Mouse (Mus musculus): ENCODE results near the gene Gm28048.

Gene Gm28048

GRCm38 (mm10) chr11:22858441-22859300 lies 123.2 kb downstream of the Gm28048 start:
- no peak for DNase-seq

GRCm38 (mm10) chr11:22857705-22858440 lies 124.0 kb downstream of the Gm28048 start:
- DNase-seq = no peak

GRCm38 (mm10) chr11:22857106-22857704 lies 124.7 kb downstream of the Gm28048 start:
- no peak for DNase-seq

- DNase-seq = no peak
Observed at GRCm38 (mm10) chr11:22856371-22856965, 125.4 kb downstream of the Gm28048 start.

- no peak for DNase-seq
Observed at GRCm38 (mm10) chr11:22854571-22854970, 127.3 kb downstream of the Gm28048 start.

- no peak for DNase-seq
Observed at GRCm38 (mm10) chr11:22853477-22854157, 128.3 kb downstream of the Gm28048 start.

GRCm38 (mm10) chr11:22852510-22852909 lies 129.4 kb downstream of the Gm28048 start:
- DNase-seq = no peak

GRCm38 (mm10) chr11:22851416-22851815 lies 130.5 kb downstream of the Gm28048 start:
- DNase-seq = no peak

- DNase-seq = no peak
Observed at GRCm38 (mm10) chr11:22850077-22850476, 131.8 kb downstream of the Gm28048 start.

GRCm38 (mm10) chr11:22848649-22849195 lies 133.2 kb downstream of the Gm28048 start:
- no peak for DNase-seq

- no peak for DNase-seq
Observed at GRCm38 (mm10) chr11:22847732-22848648, 133.9 kb downstream of the Gm28048 start.

GRCm38 (mm10) chr11:22846960-22847731 lies 134.7 kb downstream of the Gm28048 start:
- no peak for DNase-seq

- peak in 1 of 2 experiments; percentile 61 for DNase-seq
Observed at GRCm38 (mm10) chr11:22846093-22846835, 135.6 kb downstream of the Gm28048 start.

- no peak for DNase-seq
Observed at GRCm38 (mm10) chr11:22844754-22845718, 136.9 kb downstream of the Gm28048 start.

- no peak for DNase-seq
Observed at GRCm38 (mm10) chr11:22839456-22839855, 142.4 kb downstream of the Gm28048 start.

GRCm38 (mm10) chr11:22838361-22838760 lies 143.5 kb downstream of the Gm28048 start:
- no peak for DNase-seq

GRCm38 (mm10) chr11:22836269-22836668 lies 145.6 kb downstream of the Gm28048 start:
- no peak for DNase-seq

GRCm38 (mm10) chr11:22832600-22832999 lies 149.3 kb downstream of the Gm28048 start:
- no peak for DNase-seq
